Mouse (Mus musculus) liver, embryonic 14.5 days (tissue): ENCODE data around the gene Gm21704.
"Not testable (repeated sequence)": the region's sequence is repeated elsewhere in the genome, so short reads cannot be mapped to it uniquely, and the experiment has no call there.

Experiments used
- CTCF ChIP-seq: IDR thresholded peaks from 2 replicates; pipeline ENCODE4 v1.5.1; 2016; ENCODE audit warnings: antibody characterized with exemption, low read depth, control low read depth
- EP300 ChIP-seq: IDR thresholded peaks from 2 replicates; pipeline ENCODE4 v1.6.1; 2016; ENCODE audit warnings: antibody characterized with exemption, low read depth

DNA sequence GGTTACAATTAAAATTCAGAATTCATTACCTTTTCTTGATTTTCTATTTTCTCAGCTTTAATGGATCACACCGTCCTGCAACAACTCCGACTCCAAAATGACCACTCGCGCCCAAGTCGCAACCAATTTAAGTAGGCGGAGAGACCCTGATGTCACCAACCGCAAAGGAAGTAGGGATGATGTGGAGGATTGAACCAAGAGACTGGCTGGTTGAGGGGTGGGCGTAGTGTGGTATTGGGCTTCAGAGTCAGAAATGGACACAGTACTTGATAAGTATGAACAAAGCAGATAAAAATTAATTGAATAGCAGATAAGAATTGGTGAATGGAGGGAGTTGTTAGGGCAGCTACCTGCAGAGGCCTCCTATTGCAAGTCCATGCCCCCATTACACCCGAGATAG is 64.7 kb downstream of the Gm21704 start, which contains the start of gene Gm21693:
- TF ChIP-seq CTCF, EP300: not testable (repeated sequence)
